Mouse (Mus musculus): ENCODE results near the gene Mgst2.

DNA sequence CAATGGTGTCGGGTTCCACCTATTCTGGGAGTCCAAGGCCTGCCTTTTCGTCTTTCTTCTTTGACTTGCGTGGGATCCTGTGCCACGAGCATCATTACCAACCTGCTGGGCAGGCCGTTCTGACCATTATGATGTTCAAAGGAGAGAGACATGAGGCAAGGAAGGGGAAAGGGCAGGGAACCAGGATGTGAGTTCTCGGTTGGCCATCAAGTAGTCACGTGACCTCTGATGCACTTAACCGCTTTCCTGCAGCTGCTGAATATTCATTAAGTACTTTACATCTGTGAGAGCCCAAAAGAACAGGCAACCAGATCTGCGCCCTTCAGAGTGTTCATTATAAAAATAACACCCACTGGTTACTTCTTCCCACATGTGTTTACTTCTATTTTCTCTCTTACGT lies 33.0 kb downstream of the Mgst2 start:
- TF ChIP-seq CTCF (IDR thresholded peaks at IDR 0.05; ENCODE audit: control insufficient read depth, insufficient read depth, low read length) (no peak), POLR2A (IDR thresholded peaks at IDR 0.05; ENCODE audit: borderline replicate concordance, control insufficient read depth, low read depth, low read length) (no peak)

Data from bone marrow, adult 2 months (tissue).